Mouse (Mus musculus): ENCODE data around the gene Ugt1a2.

DNA sequence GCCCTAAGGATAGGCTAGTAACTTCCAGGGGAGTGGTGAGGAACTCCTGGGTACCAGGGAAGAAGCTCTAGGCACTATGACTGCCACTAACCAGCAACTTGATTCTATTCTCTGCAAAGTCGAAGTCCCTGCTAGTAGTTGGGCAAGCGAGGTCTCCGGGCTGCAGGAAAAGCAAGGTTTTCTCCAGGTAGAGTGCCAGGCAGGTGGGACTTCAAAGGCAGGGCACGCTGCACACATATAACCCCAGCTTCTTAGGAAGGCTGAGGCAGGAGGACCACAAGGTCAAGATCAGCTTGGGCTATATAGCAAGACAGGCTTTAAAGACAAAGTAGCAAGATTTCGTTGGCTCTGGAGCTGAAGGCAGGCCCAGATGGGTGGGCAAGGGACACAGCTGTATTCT is 63.4 kb downstream of the Ugt1a2 start:
- TF ChIP-seq POLR2A (IDR thresholded peaks at IDR 0.05; ENCODE audit: borderline replicate concordance, low read depth, low read length) (no peak), CTCF (IDR thresholded peaks at IDR 0.05; ENCODE audit: low read depth, low read length) (no peak)
